Mouse (Mus musculus) v-Abl transformed pro-B cells (cell line): ENCODE data around the gene Ptprk.

ENCODE experiments used
- in situ Hi-C, 2 experiments: fragments of 400-800 bp; cut with MboI; formaldehyde crosslinking; loops; one replicate each; pipeline ENCODE4 v1.15.1; 2025; ENCODE audit not compliant: unreplicated experiment in 2 of 2

Ptprk gene

GRCm38 (mm10) chr10:28513601-28514000 lies 439.0 kb downstream of the Ptprk start:
- in situ Hi-C loops: no loop called here

- in situ Hi-C loops: no loop called here
These were observed 441.5 kb downstream of the Ptprk start for GRCm38 (mm10) chr10:28516147-28516546.

GRCm38 (mm10) chr10:28518297-28518696 lies 443.7 kb downstream of the Ptprk start:
- in situ Hi-C loops: no loop called here

GRCm38 (mm10) chr10:28519861-28520260 lies 445.2 kb downstream of the Ptprk start:
- in situ Hi-C loops: no loop called here

- in situ Hi-C loops: no loop called here
These were observed 449.5 kb downstream of the Ptprk start for GRCm38 (mm10) chr10:28523992-28524735.

GRCm38 (mm10) chr10:28540595-28540994 lies 466.0 kb downstream of the Ptprk start:
- in situ Hi-C loops: no loop called here

GRCm38 (mm10) chr10:28542754-28543153 lies 468.1 kb downstream of the Ptprk start:
- in situ Hi-C loops: no loop called here

- in situ Hi-C loops: no loop called here
These were observed 475.9 kb downstream of the Ptprk start for GRCm38 (mm10) chr10:28550549-28550948.

GRCm38 (mm10) chr10:28552068-28552467 lies 477.4 kb downstream of the Ptprk start:
- in situ Hi-C loops: no loop called here

- in situ Hi-C loops: no loop called here
These were observed 489.6 kb downstream of the Ptprk start for GRCm38 (mm10) chr10:28564110-28564674.

GRCm38 (mm10) chr10:28566378-28566777 lies 491.8 kb downstream of the Ptprk start:
- in situ Hi-C loops: no loop called here

- in situ Hi-C loops: no loop called here
These were observed 492.2 kb downstream of the Ptprk start for GRCm38 (mm10) chr10:28566828-28567227.

GRCm38 (mm10) chr10:28567441-28567840 lies 492.8 kb downstream of the Ptprk start:
- in situ Hi-C loops: no loop called here

- in situ Hi-C loops: no loop called here
These were observed 493.4 kb downstream of the Ptprk start for GRCm38 (mm10) chr10:28568047-28568446.

GRCm38 (mm10) chr10:28579596-28579995 lies 505.0 kb downstream of the Ptprk start:
- in situ Hi-C loops: no loop called here

- in situ Hi-C loops: no loop called here
These were observed 512.0 kb downstream of the Ptprk start for GRCm38 (mm10) chr10:28586565-28587138.

GRCm38 (mm10) chr10:28588401-28588800 lies 513.8 kb downstream of the Ptprk start:
- in situ Hi-C loops: no loop called here

- in situ Hi-C loops: no loop called here
These were observed 516.2 kb downstream of the Ptprk start for GRCm38 (mm10) chr10:28590822-28591221.

- in situ Hi-C loops: no loop called here
These were observed 519.1 kb downstream of the Ptprk start for GRCm38 (mm10) chr10:28593566-28594292.

GRCm38 (mm10) chr10:28596897-28597296 lies 522.3 kb downstream of the Ptprk start:
- in situ Hi-C loops: no loop called here

GRCm38 (mm10) chr10:28609136-28609535 lies 534.5 kb downstream of the Ptprk start:
- in situ Hi-C loops: no loop called here
